Comparison of ENCODE assay signal across 8 mouse cellular contexts in genomic region chr10:76744267-76744666, GRCm38 (mm10). TPM values are rescaled to one million over a fixed set of nuclear protein-coding genes. Genes with fewer than 3 reads are reported as not detected.
DNase-seq lines count a peak whose midpoint lies in the region; TF ChIP-seq lines count a peak whose summit lies in the region.
"Not testable (repeated sequence)": the region's sequence is repeated elsewhere in the genome, so short reads cannot be mapped to it uniquely, and the experiment has no call there.

No protein-coding gene starts in this region.

- intact Hi-C loops in left cerebral cortex, postnatal 25 days (cut with DNase I), result not testable (repeated sequence)

- TF ChIP-seq POLR2A in thymus, adult 2 months (IDR thresholded peaks at IDR 0.05; ENCODE audit: control insufficient read depth, extremely low read depth, insufficient read depth, low read length, poor library complexity), result not testable (repeated sequence)

- WGBS in thymus, adult 2 months, result 6% methylated on average over 11 of the region's 11 CpGs

- not testable (repeated sequence) for H3K36me3 ChIP-seq in thymus, adult 2 months (ENCODE audit: control insufficient read depth, insufficient read depth, low read length)

- not testable (repeated sequence) for H3K4me1 ChIP-seq in thymus, adult 2 months (replicated peaks; ENCODE audit: control insufficient read depth, insufficient read depth, low read length)

- not testable (repeated sequence) for H3K27me3 ChIP-seq in thymus, adult 2 months (ENCODE audit: control insufficient read depth, insufficient read depth, low read length)

- not testable (repeated sequence) for TF ChIP-seq CTCF in thymus, adult 2 months (IDR thresholded peaks at IDR 0.05; ENCODE audit: borderline replicate concordance, control insufficient read depth, extremely low read depth, insufficient read depth, low read length, poor library complexity)

- not testable (repeated sequence) for H3K4me3 ChIP-seq in thymus, adult 2 months (ENCODE audit: control insufficient read depth, insufficient read depth, low read length)

- DNase-seq in ES-CJ7 (ENCODE audit: low read depth, low spot score), result peak; percentile 48
- peak; percentile 89 for DNase-seq in brain, adult 2 months (ENCODE audit: low read depth, low spot score)
- peak; percentile 48 to 74 for DNase-seq in frontal cortex, adult 2 months (ENCODE audit: extremely low spot score in 1 of 2, low spot score in 1 of 2)
- DNase-seq in layer of hippocampus, adult 9-11 months, result peak; percentile 38
- DNase-seq in left cerebral cortex, postnatal 25 days (ENCODE audit: low spot score in 2 of 2), result peak; percentile 36 to 86
- peak; percentile 55 to 64 for DNase-seq in right cerebral cortex, adult 2 months (ENCODE audit: low spot score in 2 of 2)
- DNase-seq in thymus, adult 2 months, result peak; percentile 10
- DNase-seq in thymus, postnatal 4 days, result peak; percentile 12

- not testable (repeated sequence) for H3K27ac ChIP-seq in thymus, adult 2 months (ENCODE audit: control insufficient read depth, insufficient read depth, low read length)

RNA-seq across cellular contexts. Expression of gene Col6a1, which starts 18.3 kb away (rescaled TPM):
- 169 and 240 TPM in 2 replicates for polyA plus RNA-seq in frontal cortex, adult 2 months (2012; rRNA removed)
- total RNA-seq in left cerebral cortex, postnatal 25 days (2021), result 10 to 100 TPM; 35.8 to 45.6 TPM
- polyA plus RNA-seq in thymus, adult 2 months (2012; rRNA removed), result 42.8 and 50.8 TPM in 2 replicates

Comparison
In these comparisons a context has a peak if more than half of its experiments do, and no peak if none do; other contexts are left out.
1. DNase-seq: peak in every context shown above with its lines; median percentile 89 in brain, adult 2 months; 61 in frontal cortex, adult 2 months; 61 in left cerebral cortex, postnatal 25 days; 60 in right cerebral cortex, adult 2 months; 48 in ES-CJ7; 38 in layer of hippocampus, adult 9-11 months; 12 in thymus, postnatal 4 days; 10 in thymus, adult 2 months.